Mouse (Mus musculus): ENCODE data around the gene 1110012L19Rik.

DNA sequence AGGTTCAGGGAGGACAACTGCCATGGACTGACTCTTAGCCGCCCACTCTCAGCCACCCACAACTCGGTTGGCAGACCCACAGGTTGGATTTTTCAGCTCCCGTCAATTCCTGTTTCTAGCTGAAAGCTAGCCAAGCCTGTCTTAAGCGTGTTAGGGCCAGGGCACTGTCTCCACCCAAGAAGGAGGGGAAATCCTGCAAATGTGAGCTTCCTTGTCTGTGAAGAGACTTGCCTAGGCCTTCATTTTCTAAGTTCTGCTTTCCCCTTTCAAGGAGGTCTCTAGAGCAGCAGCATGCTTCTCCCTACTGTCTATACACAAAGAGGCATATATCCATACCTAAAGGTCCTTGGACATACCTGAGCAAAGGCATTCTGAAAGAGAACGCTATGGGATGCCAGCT, 22.2 kb upstream of the 1110012L19Rik start:
- TF ChIP-seq CTCF (IDR thresholded peaks at IDR 0.05; ENCODE audit: low read depth) = no peak
- no peak for TF ChIP-seq EP300 (IDR thresholded peaks at IDR 0.05; ENCODE audit: low read depth)

All from heart, postnatal 0 days (tissue).